Mouse (Mus musculus) lung, adult 2 months (tissue): ENCODE data around the gene Smim15. TPM values are rescaled to one million over a fixed set of nuclear protein-coding genes. Genes with fewer than 3 reads are reported as not detected.

Experiments used
- DNase-seq: peaks from one replicate; pipeline ENCODE4 v3.0.0; 2022
- H3K4me1 ChIP-seq: fragments of 200-500 bp; 2 replicates; pipeline ENCODE4 v1.6.1; 2011; ENCODE audit warnings: low read length; ENCODE audit not compliant: control insufficient read depth, insufficient read depth
- H3K4me3 ChIP-seq: fragments of 200-500 bp; replicated peaks from 2 replicates; pipeline ENCODE3; 2011; ENCODE audit warnings: low read depth, mild to moderate bottlenecking, control low read depth, low read length; ENCODE audit errors: extremely low read depth
- CTCF ChIP-seq: fragments of 200-500 bp; IDR thresholded peaks from 2 replicates; pipeline ENCODE4 v1.5.1; 2011; ENCODE audit warnings: mild to moderate bottlenecking, low read length, control low read depth; ENCODE audit not compliant: insufficient read depth
- POLR2A ChIP-seq: fragments of 200-500 bp; IDR thresholded peaks from 2 replicates; pipeline ENCODE4 v1.6.1; 2011; ENCODE audit warnings: low read depth, mild to moderate bottlenecking, control low read depth, low read length, borderline replicate concordance; ENCODE audit errors: extremely low read depth
- WGBS: fragments of 180-500 bp; shearing (Covaris S2); methylation state at CpG from one replicate; pipeline ENCODE4 v1.1.7; 2018; 5-methylcytosine and 5-hydroxymethylcytosine counted together
- polyA plus RNA-seq: library from polyadenylated mRNA; depleted of rRNA; stranded (reverse); fragments of >200 nt; gene quantifications from 2 replicates; pipeline ENCODE4 v1.2.3, GENCODE M21; 2012

Gene Smim15
- polyA plus RNA-seq, 1 experiment = 11.4 TPM

DNA sequence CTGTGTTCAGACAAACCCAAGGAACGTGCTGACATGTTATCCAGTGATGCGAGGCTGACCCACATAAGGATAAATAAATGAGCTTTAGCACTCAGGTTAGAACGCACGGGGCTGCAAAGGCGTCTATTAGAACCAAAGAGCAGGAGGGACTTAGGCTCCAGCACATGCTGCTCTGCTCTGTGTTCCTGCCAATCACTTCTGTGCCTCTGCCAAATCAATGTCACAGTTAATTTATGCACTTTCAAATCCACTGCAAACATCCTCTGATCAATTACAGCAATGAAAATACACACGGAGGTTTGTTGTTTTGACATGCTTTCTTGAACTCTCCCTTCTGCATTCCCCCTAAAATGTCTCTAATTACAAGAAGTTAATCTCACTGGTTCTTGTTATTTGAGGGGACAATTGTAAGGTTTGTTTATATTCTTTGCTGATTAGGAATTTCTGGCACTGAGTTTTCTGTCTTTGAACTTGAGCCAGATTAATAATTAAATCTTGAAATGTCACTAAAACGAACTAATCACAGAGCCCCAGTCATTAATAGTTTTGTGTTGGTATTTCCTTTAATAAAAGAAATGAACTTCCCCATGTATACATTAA lies 16.1 kb downstream of the Smim15 start:
- WGBS = 43% methylated on average over 7 of the region's 7 CpGs
- Histone ChIP-seq H3K4me3 (no peak overlapping the region), H3K4me1 (peaks cover 7% of the 10 kb centered on the region)

DNA sequence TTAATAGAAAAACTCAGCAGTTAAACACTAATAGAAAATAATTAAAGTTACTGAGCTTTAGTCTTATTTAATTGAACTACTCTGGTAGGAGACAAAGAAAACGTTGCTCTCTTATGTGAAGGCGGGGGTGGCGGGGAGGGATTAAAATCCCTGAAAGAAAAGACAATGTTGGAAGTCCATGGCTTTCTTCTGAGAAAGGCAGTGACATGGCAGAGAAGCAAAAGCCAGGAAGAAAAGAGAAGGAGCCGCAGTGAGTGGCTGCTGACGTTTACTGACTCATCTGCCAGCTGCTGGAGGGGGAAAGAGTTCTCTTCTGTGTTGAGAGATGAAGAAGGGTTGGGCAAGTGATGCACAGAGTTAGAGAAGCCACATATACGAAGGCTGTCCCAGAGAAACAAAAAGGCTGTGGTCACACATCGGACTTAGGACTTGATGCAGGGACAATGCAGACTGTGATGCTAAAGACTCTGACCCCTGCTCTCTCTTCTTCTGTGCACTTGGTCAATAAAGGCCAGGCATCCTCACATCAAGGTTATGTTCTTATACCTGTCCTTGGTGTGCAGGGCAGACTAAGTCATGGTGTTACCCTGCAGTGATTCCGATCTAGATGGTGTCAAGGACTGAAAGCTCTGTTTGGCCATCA lies 16.8 kb downstream of the Smim15 start:
- Histone ChIP-seq H3K4me3 (no peak overlapping the region), H3K4me1 (peaks cover 7% of the 10 kb centered on the region)
- WGBS = 64% methylated on average over 8 of the region's 8 CpGs
- no peak for DNase-seq
- TF ChIP-seq POLR2A (no peak), CTCF (no peak)

More for the DNA sequence above, 16.1 kb downstream of the Smim15 start:
- DNase-seq = no peak
- TF ChIP-seq CTCF (no peak), POLR2A (no peak)

DNA sequence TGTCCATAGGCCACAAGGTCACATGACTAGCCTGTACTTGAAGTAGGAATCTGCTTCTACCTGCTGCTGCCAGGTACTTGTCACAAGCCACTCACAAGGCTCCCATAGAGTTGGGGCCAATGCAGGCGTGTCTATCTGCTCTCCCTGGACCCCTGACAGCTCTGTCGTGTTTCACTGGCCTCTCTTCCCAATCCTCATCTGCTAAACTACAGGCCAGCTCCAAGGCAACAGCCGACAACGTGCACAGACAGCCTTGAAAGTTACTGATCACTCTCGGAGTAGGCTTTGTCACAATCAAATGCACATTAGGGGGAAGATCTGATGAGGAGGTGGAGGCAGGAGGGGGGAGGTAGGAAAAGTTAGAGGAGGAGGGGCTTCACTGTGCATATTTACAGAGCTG lies 18.7 kb downstream of the Smim15 start:
- peaks cover 7% of the 10 kb centered on the region for H3K4me1 ChIP-seq
- no peak for DNase-seq
- 53% methylated on average over 5 of the region's 5 CpGs for WGBS
- TF ChIP-seq CTCF = no peak
- no peak for TF ChIP-seq POLR2A
- H3K4me3 ChIP-seq = no peak overlapping the region

DNA sequence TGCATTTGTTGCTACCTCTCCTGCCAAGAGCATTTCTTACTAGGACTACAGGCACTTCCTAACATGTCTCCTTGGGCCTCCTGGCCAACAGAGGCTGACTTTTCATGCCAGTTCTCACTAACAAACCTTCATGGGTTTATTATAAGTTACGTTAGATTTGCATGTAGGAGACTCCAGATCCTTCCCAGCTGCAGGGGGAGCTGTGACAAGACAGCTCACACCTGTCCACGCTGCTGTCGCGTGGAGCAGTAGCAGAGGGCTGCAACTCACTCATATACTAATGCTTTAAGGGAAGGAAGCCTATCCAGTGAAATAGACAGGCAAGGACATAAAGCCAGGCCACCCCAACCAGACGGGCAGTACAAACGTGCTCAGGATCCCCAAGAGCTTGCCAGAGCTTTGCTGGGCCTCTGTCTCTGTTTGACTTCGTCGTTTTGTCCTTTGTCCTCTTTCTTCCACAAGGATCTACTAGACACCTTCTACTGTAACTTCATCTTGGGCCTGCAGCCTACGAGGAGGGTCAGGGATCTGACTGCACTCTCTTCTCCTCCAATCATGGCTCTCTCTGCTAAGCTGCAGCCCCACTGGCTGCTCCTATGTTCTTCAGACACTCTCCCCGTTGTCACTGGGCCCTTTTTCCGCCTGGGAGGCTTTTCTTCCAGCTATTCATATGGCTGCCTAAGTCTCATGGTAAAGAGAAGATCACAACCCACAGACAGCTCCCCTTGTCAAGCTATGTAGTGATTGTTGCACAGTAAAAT lies 19.3 kb downstream of the Smim15 start:
- no peak for DNase-seq
- Histone ChIP-seq H3K4me3 (no peak overlapping the region), H3K4me1 (peaks cover 7% of the 10 kb centered on the region)
- WGBS = 67% methylated on average over 11 of the region's 11 CpGs
- no peak for TF ChIP-seq CTCF
- no peak for TF ChIP-seq POLR2A

DNA sequence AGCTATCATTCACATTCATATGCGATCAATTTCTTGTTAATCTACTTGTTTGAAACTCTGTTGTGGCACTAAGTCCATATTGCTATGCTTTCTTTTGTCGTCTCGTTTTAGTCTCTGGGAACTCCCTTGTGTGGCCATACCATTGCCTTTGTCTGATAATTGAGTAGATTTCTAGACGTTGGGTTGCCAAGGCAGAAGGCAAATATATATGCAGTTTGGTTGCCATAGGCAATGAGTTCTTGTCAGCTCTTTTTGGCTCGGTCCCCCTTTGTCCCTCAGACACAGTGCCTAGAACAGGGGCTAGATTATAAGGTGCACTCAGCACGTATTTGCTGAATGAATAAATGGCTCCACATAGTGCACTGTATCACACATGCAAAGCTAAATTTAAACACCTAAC lies 20.1 kb downstream of the Smim15 start:
- WGBS = 85% methylated on average over 6 of the region's 6 CpGs
- Histone ChIP-seq H3K4me3 (no peak overlapping the region), H3K4me1 (peaks cover 7% of the 10 kb centered on the region)
- TF ChIP-seq POLR2A = no peak
- TF ChIP-seq CTCF = no peak
- no peak for DNase-seq

DNA sequence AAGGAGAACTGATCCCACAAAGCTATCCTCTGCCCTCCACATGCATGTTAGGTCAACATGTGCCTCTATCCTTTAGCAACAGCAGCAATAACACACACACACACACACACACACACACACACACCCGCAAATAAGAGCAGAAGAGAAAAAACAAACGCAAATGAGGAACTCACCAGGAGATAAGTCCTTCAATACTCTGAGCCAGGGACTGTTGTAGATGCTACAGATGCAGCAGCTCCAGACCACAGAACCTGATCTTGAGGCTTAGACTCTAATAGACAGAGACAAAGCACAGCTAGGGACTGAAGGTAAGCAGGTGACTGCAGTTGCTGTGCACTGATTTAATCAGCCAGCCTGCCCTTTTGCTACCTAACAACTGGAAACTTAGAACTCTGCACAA lies 21.8 kb downstream of the Smim15 start:
- WGBS = 63% methylated on average over 2 of the region's 2 CpGs
- H3K4me3 ChIP-seq = no peak overlapping the region
- TF ChIP-seq POLR2A (no peak), CTCF (no peak)
- peaks cover 3% of the 10 kb centered on the region; the same call in 1 of the 2 replicates for H3K4me1 ChIP-seq
- no peak for DNase-seq

DNA sequence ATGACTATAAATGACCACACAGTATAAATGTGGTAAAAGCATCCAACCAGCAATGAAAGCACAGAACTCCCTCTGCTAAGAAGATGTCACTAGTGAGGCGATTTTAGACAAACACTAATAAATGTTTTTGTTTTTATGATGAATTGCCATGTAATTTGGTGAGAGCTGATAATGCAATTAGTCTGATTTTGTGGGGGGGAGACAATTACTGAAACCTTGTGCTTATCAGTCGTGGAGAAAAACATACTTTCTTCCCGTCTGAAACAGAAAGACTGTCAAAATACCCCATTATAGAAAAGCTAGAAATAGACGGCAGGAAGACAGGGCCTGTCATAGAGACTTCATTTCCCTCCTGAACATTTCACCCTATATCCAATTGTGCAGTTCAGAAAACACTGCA lies 24.9 kb downstream of the Smim15 start:
- no peaks in the 10 kb centered on the region for H3K4me1 ChIP-seq
- H3K4me3 ChIP-seq = no peak overlapping the region
- 58% methylated on average over 4 of the region's 4 CpGs for WGBS
- TF ChIP-seq POLR2A (no peak), CTCF (no peak)
- no peak for DNase-seq

DNA sequence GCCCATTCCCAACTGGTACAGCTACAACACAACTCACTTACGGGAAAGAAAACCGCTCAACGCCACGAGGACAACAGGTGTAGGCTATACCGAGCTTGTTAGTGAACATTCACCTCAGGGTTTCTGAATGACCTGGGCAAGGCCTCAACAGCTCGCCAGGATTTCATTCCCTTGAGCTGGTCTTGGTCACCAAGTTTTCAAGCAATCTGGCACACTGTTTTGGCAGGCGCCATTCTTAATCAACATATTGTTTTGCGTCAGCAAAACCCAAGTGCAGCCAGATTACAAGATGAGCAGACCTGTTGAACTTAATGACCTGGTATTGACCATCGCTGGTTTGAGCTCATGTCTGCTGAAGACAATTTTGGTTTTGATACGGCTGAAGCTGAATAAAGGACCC lies 25.9 kb downstream of the Smim15 start:
- H3K4me3 ChIP-seq = no peak overlapping the region
- WGBS = 96% methylated on average over 10 of the region's 10 CpGs
- no peaks in the 10 kb centered on the region for H3K4me1 ChIP-seq
- TF ChIP-seq POLR2A (no peak), CTCF (no peak)
- DNase-seq = no peak

DNA sequence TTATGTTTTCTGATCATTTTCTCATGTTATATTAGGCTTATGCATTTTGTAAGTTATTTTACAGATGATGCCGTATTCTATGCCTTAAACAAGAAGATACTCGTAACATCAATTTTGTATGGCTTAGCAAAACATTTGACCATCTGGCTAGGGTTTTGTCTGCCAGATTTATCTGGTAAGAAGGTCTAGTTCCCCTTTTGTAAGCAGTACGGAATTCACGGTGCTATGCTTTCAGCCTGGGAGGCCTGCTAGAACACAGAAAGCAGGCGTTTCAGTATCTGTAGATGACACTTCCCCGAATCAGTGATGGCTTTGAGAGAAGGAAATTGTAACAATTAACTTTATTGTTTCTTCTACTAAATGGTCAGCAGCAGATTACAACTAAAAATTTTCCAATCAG lies 33.2 kb downstream of the Smim15 start:
- Histone ChIP-seq H3K4me1 (no peaks in the 10 kb centered on the region), H3K4me3 (no peak overlapping the region)
- no peak for DNase-seq
- WGBS = 85% methylated on average over 6 of the region's 6 CpGs
- TF ChIP-seq CTCF (no peak), POLR2A (no peak)

DNA sequence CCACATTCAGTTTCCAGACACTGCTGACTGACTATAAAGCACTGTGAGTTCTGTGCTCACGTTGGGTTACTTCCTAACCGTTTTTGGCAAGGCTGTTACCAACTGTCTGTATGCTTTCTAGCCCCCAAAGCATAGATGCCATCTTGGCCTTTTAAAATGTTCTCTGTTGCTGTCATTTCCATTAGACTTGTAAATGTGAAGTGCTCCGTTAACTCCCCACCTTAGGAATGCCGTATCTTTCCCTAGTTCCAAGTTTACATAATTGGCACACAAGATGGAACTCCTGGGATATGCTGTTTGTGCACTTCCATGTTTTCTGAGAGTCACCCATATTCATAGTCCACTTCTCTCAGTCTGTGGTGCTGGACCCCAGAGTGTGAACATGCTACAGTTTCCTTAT lies 33.7 kb downstream of the Smim15 start:
- no peak for TF ChIP-seq POLR2A
- no peak for TF ChIP-seq CTCF
- DNase-seq = no peak
- 83% methylated on average over 4 of the region's 4 CpGs for WGBS
- Histone ChIP-seq H3K4me1 (no peaks in the 10 kb centered on the region), H3K4me3 (no peak overlapping the region)
